In genomic region chr1:157552749-157553451, GRCm38 (mm10) we compare ENCODE assay signal across 8 mouse cellular contexts. TPM values are rescaled to one million over a fixed set of nuclear protein-coding genes. Genes with fewer than 3 reads are reported as not detected.
DNase-seq lines count a peak whose midpoint lies in the region; ATAC-seq and TF ChIP-seq lines count a peak whose summit lies in the region.

No protein-coding gene starts in this region.

- no peak overlapping the region for H3K4me3 ChIP-seq in kidney, embryonic 14.5 days (ENCODE audit: low read length)
- H3K4me3 ChIP-seq in limb, embryonic 14.5 days (replicated peaks; ENCODE audit: low read length) = no peak overlapping the region
- H3K4me3 ChIP-seq in stomach, embryonic 14.5 days (ENCODE audit: low read depth, low read length) = no peak overlapping the region

- peak; percentile 72; the same call in 1 of the 2 replicates for ATAC-seq in kidney, embryonic 14.5 days (ENCODE audit: low FRiP score, low TSS enrichment)
- ATAC-seq in limb, embryonic 14.5 days (ENCODE audit: low FRiP score, low read depth) = no peak; the same call in 1 of the 2 replicates
- ATAC-seq in stomach, embryonic 14.5 days (ENCODE audit: insufficient number of reproducible peaks, insufficient read depth, low FRiP score, low read depth) = peak; percentile 53; the same call in 1 of the 2 replicates

- no peak overlapping the region for H3K27ac ChIP-seq in kidney, embryonic 14.5 days (ENCODE audit: low read depth, low read length)
- H3K27ac ChIP-seq in limb, embryonic 14.5 days (replicated peaks; ENCODE audit: low read depth, low read length) = no peak overlapping the region
- H3K27ac ChIP-seq in stomach, embryonic 14.5 days (ENCODE audit: low read length) = no peak overlapping the region

- H3K9me3 ChIP-seq in kidney, embryonic 14.5 days (ENCODE audit: control insufficient read depth, low read length) = no peaks in the 10 kb centered on the region
- H3K9me3 ChIP-seq in limb, embryonic 14.5 days (ENCODE audit: control insufficient read depth, low read length) = no peaks in the 10 kb centered on the region
- no peaks in the 10 kb centered on the region for H3K9me3 ChIP-seq in stomach, embryonic 14.5 days (ENCODE audit: control insufficient read depth, low read depth, low read length)

- no peak overlapping the region for H3K4me2 ChIP-seq in kidney, embryonic 14.5 days (replicated peaks; ENCODE audit: low read depth, low read length)
- no peak overlapping the region for H3K4me2 ChIP-seq in limb, embryonic 14.5 days (replicated peaks; ENCODE audit: low read depth, low read length, severe bottlenecking)
- H3K4me2 ChIP-seq in stomach, embryonic 14.5 days (replicated peaks; ENCODE audit: low read depth, low read length) = no peak overlapping the region

- peak; percentile 31; the same call in 1 of the 2 replicates for TF ChIP-seq POLR2A in limb, embryonic 14.5 days (IDR thresholded peaks at IDR 0.05; ENCODE audit: borderline replicate concordance, extremely low read depth, insufficient read depth, insufficient read length)

- H3K27me3 ChIP-seq in kidney, embryonic 14.5 days (ENCODE audit: control insufficient read depth, insufficient read depth, low read length) = no peaks in the 10 kb centered on the region
- H3K27me3 ChIP-seq in limb, embryonic 14.5 days (ENCODE audit: control insufficient read depth, insufficient read depth, low read length) = no peaks in the 10 kb centered on the region
- no peaks in the 10 kb centered on the region for H3K27me3 ChIP-seq in stomach, embryonic 14.5 days (ENCODE audit: control insufficient read depth, insufficient read depth, low read length)

- no peaks in the 10 kb centered on the region; the same call in 1 of the 2 replicates for H3K4me1 ChIP-seq in kidney, embryonic 14.5 days (ENCODE audit: control insufficient read depth, insufficient read depth, low read length)
- 0 out of 2 replicates have a peak, but pooled peaks cover 3% of the 10 kb centered on the region for H3K4me1 ChIP-seq in limb, embryonic 14.5 days (ENCODE audit: control insufficient read depth, insufficient read depth, low read length)
- H3K4me1 ChIP-seq in stomach, embryonic 14.5 days (ENCODE audit: control insufficient read depth, insufficient read depth, low read length) = peaks cover 5% of the 10 kb centered on the region; the same call in 1 of the 2 replicates

- DNase-seq in urinary bladder, postnatal 25 days (ENCODE audit: low spot score) = peak; percentile 34
- no peak for DNase-seq in urinary bladder, adult 18-20 months (ENCODE audit: low spot score in 2 of 2)
- DNase-seq in cerebellum, adult 8-10 months = peak; percentile 70
- peak; percentile 63 to 72 for DNase-seq in frontal cortex, postnatal 10 days (ENCODE audit: low spot score in 2 of 2)
- DNase-seq in limb, embryonic 14.5 days (ENCODE audit: low spot score) = peak; percentile 78
- DNase-seq in natural killer cell, adult 2 months (ENCODE audit: low spot score in 2 of 2) = peak; percentile 53 to 63

- H3K36me3 ChIP-seq in kidney, embryonic 14.5 days (ENCODE audit: control insufficient read depth, insufficient read depth, low read length) = no peaks in the 10 kb centered on the region
- no peaks in the 10 kb centered on the region for H3K36me3 ChIP-seq in limb, embryonic 14.5 days (ENCODE audit: control insufficient read depth, insufficient read depth, low read length)
- no peaks in the 10 kb centered on the region for H3K36me3 ChIP-seq in stomach, embryonic 14.5 days (ENCODE audit: control insufficient read depth, insufficient read depth, low read length)

- H3K9ac ChIP-seq in kidney, embryonic 14.5 days (ENCODE audit: low read depth, low read length) = no peak overlapping the region
- no peak overlapping the region for H3K9ac ChIP-seq in limb, embryonic 14.5 days (ENCODE audit: low read depth, low read length, severe bottlenecking)
- no peak overlapping the region for H3K9ac ChIP-seq in stomach, embryonic 14.5 days (replicated peaks; ENCODE audit: low read depth, low read length)

- 58% methylated on average over 7 of the region's 7 CpGs for WGBS in kidney, embryonic 14.5 days
- WGBS in limb, embryonic 14.5 days = 64% methylated on average over 7 of the region's 7 CpGs
- WGBS in stomach, embryonic 14.5 days = 59% methylated on average over 7 of the region's 7 CpGs

RNA-seq across cellular contexts. Expression of gene Sec16b, which starts 46.4 kb away (rescaled TPM):
- polyA plus RNA-seq in kidney, embryonic 14.5 days (2014; fragmentation: Nextera tagmentation; extraction: Ambion mirVana) = 0.79 and 1.6 TPM in 2 replicates
- polyA plus RNA-seq in limb, embryonic 14.5 days (2012; rRNA removed) = 5.9 and 6.4 TPM in 2 replicates
- polyA plus RNA-seq in limb, embryonic 14.5 days (2014; fragmentation: Nextera tagmentation; extraction: Ambion mirVana) = 4.2 and 6.1 TPM in 2 replicates
- 6.7 and 7.9 TPM in 2 replicates for polyA plus RNA-seq in stomach, embryonic 14.5 days (2014; fragmentation: Nextera tagmentation; extraction: Ambion mirVana)

Comparison
In these comparisons a context has a peak if more than half of its experiments do, and no peak if none do; other contexts are left out.
1. DNase-seq: peak in urinary bladder, postnatal 25 days (single experiment), cerebellum, adult 8-10 months (single experiment), frontal cortex, postnatal 10 days (2 of 2), limb, embryonic 14.5 days (single experiment) and natural killer cell, adult 2 months (2 of 2); none in urinary bladder, adult 18-20 months (0 of 2).